8 mouse cellular contexts compared by ENCODE assay signal in genomic region chr13:54165765-54166164, GRCm38 (mm10).
"Had no signal": no experiment of that assay in that cellular context is flagged by ENCODE, and none has a peak within 500 bp of the region (broad histone marks: within the 10 kb centered on the region; RNA-seq: fewer than 3 reads in every experiment).

No protein-coding gene starts in this region.

- DNase-seq: kidney, adult 2 months; liver, embryonic 13.5 days; lung, adult 2 months; lung, postnatal 14 days; spleen, adult 18-20 months; thymus, postnatal 25 days had no signal

- ATAC-seq: intestine, postnatal 0 days; midbrain, embryonic 15.5 days had no signal
